In the genomic region with DNA sequence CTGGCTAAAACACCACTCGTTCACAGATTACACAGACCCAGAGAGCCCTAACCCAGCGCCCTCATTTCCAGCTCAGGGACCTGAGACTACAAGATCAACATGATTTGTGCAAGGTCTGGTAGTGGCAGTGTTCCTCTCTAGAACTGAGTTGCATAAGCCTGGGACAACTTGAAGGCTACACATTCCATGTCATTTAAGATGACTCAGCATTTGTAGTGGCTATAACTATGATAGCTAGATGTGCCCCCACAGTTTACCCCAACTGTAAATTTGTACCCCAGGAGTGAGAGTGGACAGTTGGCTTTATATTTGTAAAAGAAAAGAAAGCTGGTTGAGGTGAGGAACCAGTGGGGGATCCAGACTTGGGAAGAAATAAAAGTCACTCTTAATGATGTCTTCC, we compare ENCODE assay signal across 19 mouse cellular contexts. TPM values are rescaled to one million over a fixed set of nuclear protein-coding genes. Genes with fewer than 3 reads are reported as not detected.
A peak's percentile ranks its signal among the peaks of the same experiment; 100 is the strongest.
DNase-seq lines count a peak whose midpoint lies in the region; ATAC-seq and TF ChIP-seq lines count a peak whose summit lies in the region.
"Had no signal": no experiment of that assay in that cellular context is flagged by ENCODE, and none has a peak within 500 bp of the region (broad histone marks: within the 10 kb centered on the region; RNA-seq: fewer than 3 reads in every experiment).

No protein-coding gene starts in this region.

- no peaks in the 10 kb centered on the region for H3K27me3 ChIP-seq in cerebellum, adult 2 months (ENCODE audit: control insufficient read depth, insufficient read depth, low read length)
- H3K27me3 ChIP-seq in CH12.LX (replicated peaks), result peaks cover 6% of the 10 kb centered on the region
- H3K27me3 ChIP-seq in midbrain, postnatal 0 days (ENCODE audit: insufficient read depth, low read length), result no peaks in the 10 kb centered on the region

- no peak for TF ChIP-seq CTCF in cerebellum, adult 2 months (IDR thresholded peaks at IDR 0.05; ENCODE audit: borderline replicate concordance, insufficient read depth, low read depth, low read length)
- no peak for TF ChIP-seq CTCF in CH12.LX (conservative IDR thresholded peaks at IDR 0.05 in 1 of 2, IDR thresholded peaks at IDR 0.05 in 1 of 2; ENCODE audit: low read depth in 2 of 2, low read length in 2 of 2)
- TF ChIP-seq CTCF in cortical plate, adult 2 months (IDR thresholded peaks at IDR 0.05; ENCODE audit: extremely low read depth, insufficient read depth, low read length), result no peak
- TF ChIP-seq CTCF in midbrain, postnatal 0 days (IDR thresholded peaks at IDR 0.05), result no peak

- no peak for ATAC-seq in midbrain, postnatal 0 days (ENCODE audit: low FRiP score)

- no peak overlapping the region for H3K4me3 ChIP-seq in cerebellum, adult 2 months (replicated peaks; ENCODE audit: insufficient read depth, low read depth, low read length)
- H3K4me3 ChIP-seq in CH12.LX (replicated peaks in 1 of 3; ENCODE audit: low read depth in 2 of 3, low read length in 2 of 3, poor library complexity in 1 of 3), result no peak overlapping the region
- H3K4me3 ChIP-seq in cortical plate, adult 2 months (ENCODE audit: insufficient read depth, low read length), result peak overlapping the region; percentile 99
- H3K4me3 ChIP-seq in midbrain, postnatal 0 days (ENCODE audit: low read depth, low read length), result peak overlapping the region; percentile 79; the same call in 1 of the 2 replicates

- intact Hi-C loops in left cerebral cortex, postnatal 25 days (cut with DNase I), result loop anchor here (5.0 to 10.0 kb wide), 2 partner anchors 99 to 1523 kb away; no protein-coding TSS in a partner anchor

- in situ Hi-C loops in CH12.LX (cut with MboI; ENCODE audit: low pct_ligation_motif_present, low pct_unique_long_range_greater_than_20kb, low sequenced_read_pairs), result no loop called here

- H3K9ac ChIP-seq in CH12.LX (ENCODE audit: insufficient read depth, low read depth), result no peak overlapping the region
- H3K9ac ChIP-seq in midbrain, postnatal 0 days (replicated peaks; ENCODE audit: low read length, poor library complexity, severe bottlenecking), result no peak overlapping the region
- H3K9ac ChIP-seq: liver, embryonic 15.5 days had no signal

- TF ChIP-seq RAD21 in CH12.LX (IDR thresholded peaks at IDR 0.05; ENCODE audit: low read depth, low read length), result no peak

- no peak for TF ChIP-seq POLR2A in cerebellum, adult 2 months (IDR thresholded peaks at IDR 0.05; ENCODE audit: borderline replicate concordance, insufficient read depth, low read length)
- TF ChIP-seq POLR2A in CH12.LX (IDR thresholded peaks at IDR 0.05; ENCODE audit: low read depth, low read length), result no peak
- no peak for TF ChIP-seq POLR2A in cortical plate, adult 2 months (IDR thresholded peaks at IDR 0.05; ENCODE audit: extremely low read depth, insufficient read depth, low read length)

- DNase-seq in cerebellum, adult 9-10 months, result peak; percentile 20
- no peak for DNase-seq in cerebellum, adult 2 months
- DNase-seq in CH12.LX (ENCODE audit: extremely low read depth), result no peak
- no peak for DNase-seq in midbrain, postnatal 0 days (ENCODE audit: low spot score)
- no peak for DNase-seq in spleen, postnatal 36 days (ENCODE audit: low spot score in 2 of 2)
- no peak for DNase-seq in left cerebral cortex, postnatal 25 days (ENCODE audit: low spot score in 2 of 2)
- DNase-seq in thymus, postnatal 4 days, result no peak
- DNase-seq: adrenal gland, postnatal 25 days; B cell, adult 2 months; heart, adult 2 months; kidney, postnatal 25 days; lung, postnatal 4 days; thymus, postnatal 25 days had no signal

- H3K4me1 ChIP-seq in cerebellum, adult 2 months (ENCODE audit: control insufficient read depth, insufficient read depth, low read length), result no peaks in the 10 kb centered on the region
- no peaks in the 10 kb centered on the region for H3K4me1 ChIP-seq in CH12.LX (ENCODE audit: control insufficient read depth in 1 of 2, insufficient read depth in 2 of 2)
- peaks cover 4% of the 10 kb centered on the region for H3K4me1 ChIP-seq in cortical plate, adult 2 months (ENCODE audit: control insufficient read depth, insufficient read depth, low read length)
- H3K4me1 ChIP-seq in midbrain, postnatal 0 days (ENCODE audit: insufficient read depth, low read length), result no peaks in the 10 kb centered on the region
- H3K4me1 ChIP-seq: liver, embryonic 15.5 days had no signal

- no peaks in the 10 kb centered on the region for H3K36me3 ChIP-seq in CH12.LX (replicated peaks in 1 of 2; ENCODE audit: control insufficient read depth in 1 of 2, insufficient read depth in 1 of 2, low read length in 1 of 2)
- H3K36me3 ChIP-seq in midbrain, postnatal 0 days (ENCODE audit: insufficient read depth, low read length), result no peaks in the 10 kb centered on the region
- H3K36me3 ChIP-seq: embryonic facial prominence, embryonic 15.5 days; forebrain, embryonic 12.5 days; G1E; limb, embryonic 12.5 days; liver, embryonic 15.5 days had no signal

- H3K27ac ChIP-seq in cerebellum, adult 2 months (ENCODE audit: insufficient read depth, low read length), result no peak overlapping the region
- no peak overlapping the region for H3K27ac ChIP-seq in CH12.LX (ENCODE audit: insufficient read depth, low read depth)
- H3K27ac ChIP-seq in cortical plate, adult 2 months (ENCODE audit: insufficient read depth, low read length), result no peak overlapping the region
- no peak overlapping the region for H3K27ac ChIP-seq in midbrain, postnatal 0 days (ENCODE audit: low read depth, low read length)
- H3K27ac ChIP-seq: embryonic facial prominence, embryonic 15.5 days; heart, adult 2 months; liver, embryonic 15.5 days had no signal

- 46% methylated on average over 2 of the region's 2 CpGs for WGBS in cerebellum, adult 2 months
- WGBS in midbrain, postnatal 0 days, result 64% methylated on average over 2 of the region's 2 CpGs

- H3K9me3 ChIP-seq in CH12.LX (replicated peaks; ENCODE audit: low read length), result no peaks in the 10 kb centered on the region
- H3K9me3 ChIP-seq in midbrain, postnatal 0 days (ENCODE audit: low read length), result no peaks in the 10 kb centered on the region
- H3K9me3 ChIP-seq: embryonic facial prominence, embryonic 15.5 days; forebrain, embryonic 12.5 days; limb, embryonic 12.5 days; liver, embryonic 15.5 days had no signal

- no peaks in the 10 kb centered on the region for H3K79me2 ChIP-seq in CH12.LX (replicated peaks; ENCODE audit: control insufficient read depth, extremely low read depth, insufficient read depth, poor library complexity, severe bottlenecking)

- H3K4me2 ChIP-seq in CH12.LX (ENCODE audit: insufficient read depth, low read depth, poor library complexity, severe bottlenecking), result no peak overlapping the region
- H3K4me2 ChIP-seq in midbrain, postnatal 0 days (ENCODE audit: low read depth, low read length, poor library complexity, severe bottlenecking), result peak overlapping the region; percentile 33

- dilution Hi-C loops in CH12.LX (cut with MboI; ENCODE audit: extremely low pct_ligation_motif_present, extremely low pct_unique_long_range_greater_than_20kb, low sequenced_read_pairs), result no loop called here

- TF ChIP-seq EP300 in CH12.LX (IDR thresholded peaks at IDR 0.05; ENCODE audit: low read length), result no peak

TF ChIP-seq in CH12.LX, 34 proteins besides CTCF, POLR2A, EP300 and RAD21:
- TF ChIP-seq MAFK (IDR thresholded peaks at IDR 0.05; ENCODE audit: insufficient replicate concordance, low read length) (peak; percentile 83), PAX5 (IDR thresholded peaks at IDR 0.05; ENCODE audit: low read length) (no peak), E2F4 (IDR thresholded peaks at IDR 0.05; ENCODE audit: insufficient replicate concordance, low read depth, low read length) (no peak)

RNA-seq across cellular contexts. Expression of gene Hdac9, which starts 8.9 kb away (rescaled TPM):
- 9.3 and 10.3 TPM in 2 replicates for polyA plus RNA-seq in cerebellum, adult 2 months (2012; rRNA removed)
- total RNA-seq in CH12.LX (2012; rRNA removed), result 0.04 TPM in 1 of 2 replicates, not detected in the other
- total RNA-seq in CH12.LX (2014; rRNA removed), result 0.38 and 0.49 TPM in 2 replicates
- polyA plus RNA-seq in CH12.LX (2012; ENCODE audit: insufficient read length, low read depth), result 0.17 and 0.44 TPM in 2 replicates
- 23.1 and 23.8 TPM in 2 replicates for polyA plus RNA-seq in cortical plate, adult 2 months (2012; rRNA removed)
- total RNA-seq in midbrain, postnatal 0 days (2014; rRNA removed), result 15.6 and 18.1 TPM in 2 replicates
- polyA plus RNA-seq in midbrain, postnatal 0 days (2015; fragmentation: Nextera tagmentation; extraction: Ambion mirVana), result 8.6 and 9.9 TPM in 2 replicates
- 10 to 100 TPM; 55.4 to 55.6 TPM for total RNA-seq in left cerebral cortex, postnatal 25 days (2021)
- polyA plus RNA-seq: G1E had no signal

Comparison
In these comparisons a context has a peak if more than half of its experiments do, and no peak if none do; other contexts are left out.
1. H3K4me3 ChIP-seq: peak in cortical plate, adult 2 months (single experiment) and midbrain, postnatal 0 days (single experiment); none in cerebellum, adult 2 months (single experiment) and CH12.LX (0 of 3).